Mouse (Mus musculus) erythroblast, embryonic 14.5 days (primary cell): ENCODE measurements around the gene Pfn1. TPM values are rescaled to one million over a fixed set of nuclear protein-coding genes. Genes with fewer than 3 reads are reported as not detected.
A peak's percentile ranks its signal among the peaks of the same experiment; 100 is the strongest.

Experiments used
- H3K27me3 ChIP-seq: 2 replicates; pipeline ENCODE4 v1.6.1; 2012; ENCODE audit warnings: inconsistent platforms; ENCODE audit not compliant: control insufficient read depth
- H3K36me3 ChIP-seq: 2 replicates; pipeline ENCODE4 v1.6.1; 2012; ENCODE audit warnings: mild to moderate bottlenecking, inconsistent platforms; ENCODE audit not compliant: control insufficient read depth
- H3K4me1 ChIP-seq: 2 replicates; pipeline ENCODE4 v1.6.1; 2012; ENCODE audit warnings: inconsistent platforms; ENCODE audit not compliant: control insufficient read depth
- H3K4me3 ChIP-seq: replicated peaks from 2 replicates; pipeline ENCODE3; 2012; ENCODE audit warnings: moderate library complexity, mild to moderate bottlenecking, inconsistent platforms
- H3K9me3 ChIP-seq: 2 replicates; pipeline ENCODE4 v1.6.1; 2012; ENCODE audit warnings: low read length, inconsistent platforms, mixed read lengths; ENCODE audit not compliant: control insufficient read depth
- GATA1 ChIP-seq: IDR thresholded peaks from 2 replicates; pipeline ENCODE4 v1.6.1; 2012; ENCODE audit warnings: low read length, inconsistent platforms, mixed read lengths
- TAL1 ChIP-seq: IDR thresholded peaks from 3 replicates; pipeline ENCODE4 v1.6.1; 2012; ENCODE audit warnings: low read length, inconsistent platforms, mixed read lengths
- polyA plus RNA-seq: library from polyadenylated mRNA; stranded (reverse); fragments of >175 nt; gene quantifications from 2 replicates; pipeline ENCODE4 v1.2.3, GENCODE M21; 2012

Pfn1 gene
- polyA plus RNA-seq, 1 experiment = 308 TPM

- TF ChIP-seq GATA1 (no peak), TAL1 (no peak)
- no peaks in the 10 kb centered on the region for H3K9me3 ChIP-seq
- no peak overlapping the region for H3K4me3 ChIP-seq
- H3K4me1 ChIP-seq = peaks cover 38% of the 10 kb centered on the region
- H3K36me3 ChIP-seq = peaks cover 27% of the 10 kb centered on the region
- H3K27me3 ChIP-seq = peaks cover 16% of the 10 kb centered on the region
These were observed 3.5 kb upstream of the Pfn1 start for GRCm38 (mm10) chr11:70657991-70658390.

- H3K27me3 ChIP-seq = peaks cover 16% of the 10 kb centered on the region
- no peak for TF ChIP-seq GATA1
- no peak for TF ChIP-seq TAL1
- H3K9me3 ChIP-seq = no peaks in the 10 kb centered on the region
- peaks cover 27% of the 10 kb centered on the region for H3K36me3 ChIP-seq
- no peak overlapping the region for H3K4me3 ChIP-seq
- peaks cover 42% of the 10 kb centered on the region for H3K4me1 ChIP-seq
These were observed 3.1 kb upstream of the Pfn1 start for GRCm38 (mm10) chr11:70657573-70657972.

GRCm38 (mm10) chr11:70656964-70657363 lies 2.5 kb upstream of the Pfn1 start, which contains the start of gene Eno3:
Gene Eno3 (plus strand): TSS chr11:70657202.
- H3K36me3 ChIP-seq = peaks cover 27% of the 10 kb centered on the region
- H3K4me1 ChIP-seq = peaks cover 48% of the 10 kb centered on the region
- H3K9me3 ChIP-seq = no peaks in the 10 kb centered on the region
- TF ChIP-seq TAL1 (no peak), GATA1 (no peak)
- H3K4me3 ChIP-seq = peak within 1 kb of the TSS; percentile 79
- peaks cover 16% of the 10 kb centered on the region for H3K27me3 ChIP-seq

GRCm38 (mm10) chr11:70656456-70656927 lies 2.0 kb upstream of the Pfn1 start:
- H3K9me3 ChIP-seq = no peaks in the 10 kb centered on the region
- TF ChIP-seq GATA1 (no peak), TAL1 (no peak)
- peaks cover 16% of the 10 kb centered on the region for H3K27me3 ChIP-seq
- peaks cover 27% of the 10 kb centered on the region for H3K36me3 ChIP-seq
- peak overlapping the region; percentile 79 for H3K4me3 ChIP-seq
- H3K4me1 ChIP-seq = peaks cover 53% of the 10 kb centered on the region

- Histone ChIP-seq H3K9me3 (no peaks in the 10 kb centered on the region), H3K27me3 (peaks cover 16% of the 10 kb centered on the region), H3K4me3 (peak overlapping the region; percentile 79), H3K36me3 (peaks cover 28% of the 10 kb centered on the region), H3K4me1 (peaks cover 59% of the 10 kb centered on the region)
- TF ChIP-seq TAL1 = no peak
- TF ChIP-seq GATA1 = no peak
These were observed 1.4 kb upstream of the Pfn1 start for GRCm38 (mm10) chr11:70655571-70656455.

GRCm38 (mm10) chr11:70654923-70655570 lies 603 bp upstream of the Pfn1 start:
- H3K9me3 ChIP-seq = no peaks in the 10 kb centered on the region
- peaks cover 16% of the 10 kb centered on the region for H3K27me3 ChIP-seq
- H3K4me3 ChIP-seq = peak overlapping the region; percentile 79
- H3K4me1 ChIP-seq = peaks cover 67% of the 10 kb centered on the region
- TF ChIP-seq GATA1 (no peak), TAL1 (no peak)
- peaks cover 31% of the 10 kb centered on the region for H3K36me3 ChIP-seq

- Histone ChIP-seq H3K4me3 (peak overlapping the region; percentile 79), H3K9me3 (no peaks in the 10 kb centered on the region), H3K27me3 (peaks cover 16% of the 10 kb centered on the region), H3K36me3 (peaks cover 46% of the 10 kb centered on the region), H3K4me1 (peaks cover 82% of the 10 kb centered on the region)
- TF ChIP-seq TAL1 = no peak
- TF ChIP-seq GATA1 = no peak
These were observed 873 bp downstream of the Pfn1 start for GRCm38 (mm10) chr11:70653345-70654197.

- TF ChIP-seq TAL1 = no peak
- TF ChIP-seq GATA1 = no peak
- H3K4me3 ChIP-seq = peak overlapping the region; percentile 79
- no peaks in the 10 kb centered on the region for H3K9me3 ChIP-seq
- peaks cover 85% of the 10 kb centered on the region for H3K4me1 ChIP-seq
- peaks cover 16% of the 10 kb centered on the region for H3K27me3 ChIP-seq
- peaks cover 51% of the 10 kb centered on the region for H3K36me3 ChIP-seq
These were observed 1.5 kb downstream of the Pfn1 start for GRCm38 (mm10) chr11:70652884-70653344.
